Mouse (Mus musculus): Measurements from ENCODE around the gene Pcif1. TPM values are rescaled to one million over a fixed set of nuclear protein-coding genes. Genes with fewer than 3 reads are reported as not detected.

Pcif1 gene
- total RNA-seq (2021), result 10 to 100 TPM; 25.7 to 31.8 TPM
- 18.4 and 20.8 TPM in 2 replicates for polyA plus RNA-seq (2012; rRNA removed)
- long read RNA-seq, full-length matches to known transcripts, result 21 of 26 reads
- long read RNA-seq, partial matches to known transcripts, result 1 of 26 reads
- long read RNA-seq, other reads (novel, unspliced or antisense), result 4 of 26 reads

DNA sequence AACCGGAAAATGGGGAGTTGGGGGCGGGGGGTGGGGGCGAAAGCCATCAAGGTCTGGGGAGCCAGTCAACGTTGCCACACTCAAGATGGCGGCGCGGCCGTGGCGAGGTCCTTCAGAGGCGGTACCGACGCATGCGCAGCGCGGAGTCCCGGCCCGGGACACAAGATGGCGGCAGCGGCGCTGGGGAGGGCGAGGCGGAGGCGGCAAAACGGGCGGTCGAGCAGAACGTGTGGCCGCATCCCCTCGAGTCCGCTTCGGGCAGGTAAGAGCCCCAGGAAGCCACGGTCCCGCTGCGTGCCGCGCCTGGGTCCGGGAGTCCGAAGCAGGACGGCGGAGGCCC, at the start of gene Pcif1:
TSS of gene Pcif1 (plus strand) at position 77 of the 340 bp plus-strand sequence.
- peaks cover 18% of the 10 kb centered on the region for H3K4me1 ChIP-seq (ENCODE audit: control insufficient read depth, insufficient read depth, low read length)
- peak; percentile 55; the same call in 1 of the 2 replicates for TF ChIP-seq EP300 (IDR thresholded peaks at IDR 0.05; ENCODE audit: insufficient read depth, low read depth, low read length)
- peak; percentile 74 for TF ChIP-seq POLR2A (IDR thresholded peaks at IDR 0.05; ENCODE audit: insufficient read depth, low read depth, low read length)
- TF ChIP-seq CTCF (IDR thresholded peaks at IDR 0.05), result no peak
- 1% methylated on average over 40 of the region's 40 CpGs for WGBS
- peaks cover 2% of the 10 kb centered on the region for H3K79me2 ChIP-seq (replicated peaks; ENCODE audit: control insufficient read depth, insufficient read depth, low read length)
- peak; percentile 92 to 97 for DNase-seq
- intact Hi-C loops (cut with DNase I), result loop anchor here (1.0 to 2.0 kb wide), 2 partner anchors 22 to 32 kb away; partner anchors contain the start of genes Pltp and Zfp335
- H3K9ac ChIP-seq (ENCODE audit: low read depth, low read length), result peak within 1 kb of the TSS; percentile 96
- H3K36me3 ChIP-seq (ENCODE audit: control insufficient read depth, insufficient read depth, low read length), result peaks cover 6% of the 10 kb centered on the region; the same call in 1 of the 2 replicates
- H3K4me3 ChIP-seq, result peak within 1 kb of the TSS; percentile 100
- no peaks in the 10 kb centered on the region for H3K27me3 ChIP-seq (ENCODE audit: control insufficient read depth, insufficient read depth, low read length)
- H3K27ac ChIP-seq, result peak within 1 kb of the TSS; percentile 100

- no peak for DNase-seq
- no peaks in the 10 kb centered on the region for H3K27me3 ChIP-seq (ENCODE audit: control insufficient read depth, insufficient read depth, low read length)
- WGBS, result 87% methylated on average over 10 of the region's 10 CpGs
- H3K4me3 ChIP-seq, result no peak overlapping the region
- peaks cover 7% of the 10 kb centered on the region for H3K4me1 ChIP-seq (ENCODE audit: control insufficient read depth, insufficient read depth, low read length)
- H3K36me3 ChIP-seq (ENCODE audit: control insufficient read depth, insufficient read depth, low read length), result no peaks in the 10 kb centered on the region
- no peaks in the 10 kb centered on the region for H3K79me2 ChIP-seq (replicated peaks; ENCODE audit: control insufficient read depth, insufficient read depth, low read length)
- TF ChIP-seq CTCF (IDR thresholded peaks at IDR 0.05), result no peak
- TF ChIP-seq POLR2A (IDR thresholded peaks at IDR 0.05; ENCODE audit: insufficient read depth, low read depth, low read length), result no peak
- no peak for TF ChIP-seq EP300 (IDR thresholded peaks at IDR 0.05; ENCODE audit: insufficient read depth, low read depth, low read length)
- H3K27ac ChIP-seq, result no peak overlapping the region
- intact Hi-C loops (cut with DNase I), result loop anchor here (10.0 kb wide), 1 partner anchor 204 kb away; the partner anchor contains the start of gene Ncoa5
- H3K9ac ChIP-seq (ENCODE audit: low read depth, low read length), result no peak overlapping the region
Measured at GRCm38 (mm10) chr2:164831029-164831428, 48.1 kb upstream of the Pcif1 start.

- no peak for TF ChIP-seq EP300 (IDR thresholded peaks at IDR 0.05; ENCODE audit: insufficient read depth, low read depth, low read length)
- TF ChIP-seq POLR2A (IDR thresholded peaks at IDR 0.05; ENCODE audit: insufficient read depth, low read depth, low read length), result no peak
- no peak for TF ChIP-seq CTCF (IDR thresholded peaks at IDR 0.05)
- intact Hi-C loops (cut with DNase I), result loop anchor here (2.0 to 10.0 kb wide), 2 partner anchors 49 to 203 kb away; partner anchors contain the start of gene Ncoa5
- Histone ChIP-seq H3K9ac (ENCODE audit: low read depth, low read length) (peak overlapping the region; percentile 48), H3K27ac (peak overlapping the region; percentile 99), H3K79me2 (replicated peaks; ENCODE audit: control insufficient read depth, insufficient read depth, low read length) (no peaks in the 10 kb centered on the region), H3K4me1 (ENCODE audit: control insufficient read depth, insufficient read depth, low read length) (peaks cover 7% of the 10 kb centered on the region), H3K27me3 (ENCODE audit: control insufficient read depth, insufficient read depth, low read length) (no peaks in the 10 kb centered on the region), H3K4me3 (peak overlapping the region; percentile 92), H3K36me3 (ENCODE audit: control insufficient read depth, insufficient read depth, low read length) (no peaks in the 10 kb centered on the region)
- WGBS, result 53% methylated on average over 16 of the region's 16 CpGs
- DNase-seq, result no peak
Measured at GRCm38 (mm10) chr2:164832032-164832747, 46.9 kb upstream of the Pcif1 start.

- H3K4me1 ChIP-seq (ENCODE audit: control insufficient read depth, insufficient read depth, low read length), result peaks cover 7% of the 10 kb centered on the region
- no peaks in the 10 kb centered on the region for H3K79me2 ChIP-seq (replicated peaks; ENCODE audit: control insufficient read depth, insufficient read depth, low read length)
- peak within 1 kb of the TSS; percentile 81 for H3K9ac ChIP-seq (ENCODE audit: low read depth, low read length)
- peak; percentile 86 to 87 for DNase-seq
- peak within 1 kb of the TSS; percentile 99 for H3K27ac ChIP-seq
- H3K4me3 ChIP-seq, result peak within 1 kb of the TSS; percentile 92
- no peaks in the 10 kb centered on the region for H3K27me3 ChIP-seq (ENCODE audit: control insufficient read depth, insufficient read depth, low read length)
- no peaks in the 10 kb centered on the region for H3K36me3 ChIP-seq (ENCODE audit: control insufficient read depth, insufficient read depth, low read length)
- 0 out of 2 replicates have a peak, but pooled peaks have one; percentile 39 for TF ChIP-seq EP300 (IDR thresholded peaks at IDR 0.05; ENCODE audit: insufficient read depth, low read depth, low read length)
- TF ChIP-seq POLR2A (IDR thresholded peaks at IDR 0.05; ENCODE audit: insufficient read depth, low read depth, low read length), result peak; percentile 56; the same call in 1 of the 2 replicates
- peak; percentile 85 for TF ChIP-seq CTCF (IDR thresholded peaks at IDR 0.05)
- WGBS, result under 1% methylated on average over 35 of the region's 35 CpGs
- intact Hi-C loops (cut with DNase I), result loop anchor here (1.0 to 10.0 kb wide), 3 partner anchors 48 to 202 kb away; partner anchors contain the start of genes Ncoa5 and Zfp335
Measured at GRCm38 (mm10) chr2:164832748-164833301, 46.3 kb upstream of the Pcif1 start, which contains the start of gene Ctsa. Gene Ctsa, plus strand, starts transcription at chr2:164832873.

GRCm38 (mm10) chr2:164833314-164833959, 45.7 kb upstream of the Pcif1 start, which contains the start of gene Neurl2:
Gene Neurl2, minus strand, starts transcription at chr2:164833456.
- Histone ChIP-seq H3K27ac (peak within 1 kb of the TSS; percentile 99), H3K4me3 (peak within 1 kb of the TSS; percentile 92), H3K27me3 (ENCODE audit: control insufficient read depth, insufficient read depth, low read length) (no peaks in the 10 kb centered on the region), H3K36me3 (ENCODE audit: control insufficient read depth, insufficient read depth, low read length) (no peaks in the 10 kb centered on the region), H3K79me2 (replicated peaks; ENCODE audit: control insufficient read depth, insufficient read depth, low read length) (no peaks in the 10 kb centered on the region), H3K4me1 (ENCODE audit: control insufficient read depth, insufficient read depth, low read length) (peaks cover 7% of the 10 kb centered on the region), H3K9ac (ENCODE audit: low read depth, low read length) (peak within 1 kb of the TSS; percentile 81)
- under 1% methylated on average over 31 of the region's 31 CpGs for WGBS
- TF ChIP-seq CTCF (IDR thresholded peaks at IDR 0.05) (peak; percentile 32; the same call in 1 of the 2 replicates), POLR2A (IDR thresholded peaks at IDR 0.05; ENCODE audit: insufficient read depth, low read depth, low read length) (peak; percentile 90), EP300 (IDR thresholded peaks at IDR 0.05; ENCODE audit: insufficient read depth, low read depth, low read length) (peak; percentile 77; the same call in 1 of the 2 replicates)
- intact Hi-C loops (cut with DNase I), result loop anchor here (1.0 to 10.0 kb wide), 3 partner anchors 47 to 201 kb away; partner anchors contain the start of genes Ncoa5 and Zfp335
- peak; percentile 92 to 94 for DNase-seq

All from heart, adult 2 months (tissue).